Mouse (Mus musculus) liver, embryonic 14.5 days (tissue): Measurements from ENCODE around the gene Bcdin3d. TPM values are rescaled to one million over a fixed set of nuclear protein-coding genes. Genes with fewer than 3 reads are reported as not detected.

Experiments
- ATAC-seq: fragments of 200-750 bp; cut with Nextera tagmentation; 2 replicates; pipeline ENCODE4 v1.8.0; 2017; ENCODE audit warnings: moderate number of reproducible peaks, mild to moderate bottlenecking, moderate library complexity; ENCODE audit not compliant: insufficient read depth
- DNase-seq, 3 experiments: peaks; one replicate each; pipeline ENCODE4 v3.0.0-alpha.2; 2012 to 2013; ENCODE audit warnings: low read depth in 3 of 3, low spot score in 3 of 3
- H3K27ac ChIP-seq: fragments of 300-500 bp; sonication (generic); 2 replicates; pipeline ENCODE4 v1.5.1; 2014; ENCODE audit warnings: moderate library complexity, mild to moderate bottlenecking, control low read depth, inconsistent platforms
- H3K27me3 ChIP-seq: fragments of 300-500 bp; sonication (generic); 2 replicates; pipeline ENCODE4 v1.6.1; 2014; ENCODE audit warnings: mild to moderate bottlenecking, low read length, moderate library complexity; ENCODE audit not compliant: control insufficient read depth, insufficient read depth
- H3K36me3 ChIP-seq: fragments of 300-500 bp; sonication (generic); replicated peaks from 2 replicates; pipeline ENCODE4 v1.6.1; 2014; ENCODE audit warnings: low read depth; ENCODE audit not compliant: control insufficient read depth, insufficient read depth
- H3K4me1 ChIP-seq, 2 experiments: fragments of 200-500 bp in 1 of 2; fragments of 300-500 bp in 1 of 2; sonication (generic) in 1 of 2; replicated peaks; 2 replicates each; pipeline ENCODE4 v1.6.1; 2012 to 2014; ENCODE audit warnings: antibody characterized with exemption in 1 of 2, inconsistent platforms in 1 of 2, low read length in 1 of 2; ENCODE audit not compliant: control insufficient read depth in 2 of 2, insufficient read depth in 2 of 2
- H3K4me2 ChIP-seq: fragments of 300-500 bp; sonication (generic); 2 replicates; pipeline ENCODE4 v1.6.1; 2014; ENCODE audit warnings: low read depth, mild to moderate bottlenecking, control low read depth, moderate library complexity
- H3K4me3 ChIP-seq, 2 experiments: fragments of 200-500 bp in 1 of 2; fragments of 300-500 bp in 1 of 2; sonication (generic) in 1 of 2; 2 replicates each; pipeline ENCODE4 v1.5.1; 2012 to 2014; ENCODE audit warnings: low read depth in 2 of 2, low read length in 2 of 2, mild to moderate bottlenecking in 2 of 2, control low read depth in 1 of 2, inconsistent platforms in 1 of 2, moderate library complexity in 1 of 2; ENCODE audit not compliant: insufficient read depth in 1 of 2
- H3K9ac ChIP-seq: fragments of 300-500 bp; sonication (generic); replicated peaks from 2 replicates; pipeline ENCODE4 v1.6.1; 2014; ENCODE audit warnings: mild to moderate bottlenecking, control low read depth, moderate library complexity
- H3K9me3 ChIP-seq: fragments of 300-500 bp; sonication (generic); 2 replicates; pipeline ENCODE4 v1.6.1; 2016; ENCODE audit warnings: low read length, mixed read lengths; ENCODE audit not compliant: control insufficient read depth
- CTCF ChIP-seq: IDR thresholded peaks from 2 replicates; pipeline ENCODE4 v1.5.1; 2016; ENCODE audit warnings: antibody characterized with exemption, low read depth, control low read depth
- EP300 ChIP-seq: IDR thresholded peaks from 2 replicates; pipeline ENCODE4 v1.6.1; 2016; ENCODE audit warnings: antibody characterized with exemption, low read depth
- WGBS: fragments of 180-500 bp; shearing (Covaris S2); extraction: QIAGEN DNeasy Blood & Tissue Kit; methylation state at CpG from one replicate; pipeline ENCODE4 v1.1.7; 2014; ENCODE audit not compliant: insufficient replicate concordance; 5-methylcytosine and 5-hydroxymethylcytosine counted together
- polyA plus RNA-seq, 2 experiments: library from polyadenylated mRNA; depleted of rRNA in 1 of 2; stranded (reverse) in 1 of 2; unstranded in 1 of 2; fragments of >200 nt; fragmentation: Nextera tagmentation in 1 of 2; extraction: Ambion mirVana in 1 of 2; gene quantifications; 2 replicates each; pipeline versions ENCODE4 v1.2.1 to v1.2.3; 2012 to 2014

Gene Bcdin3d
- polyA plus RNA-seq, 2 experiments, result 3.3 to 5.0 TPM

DNA sequence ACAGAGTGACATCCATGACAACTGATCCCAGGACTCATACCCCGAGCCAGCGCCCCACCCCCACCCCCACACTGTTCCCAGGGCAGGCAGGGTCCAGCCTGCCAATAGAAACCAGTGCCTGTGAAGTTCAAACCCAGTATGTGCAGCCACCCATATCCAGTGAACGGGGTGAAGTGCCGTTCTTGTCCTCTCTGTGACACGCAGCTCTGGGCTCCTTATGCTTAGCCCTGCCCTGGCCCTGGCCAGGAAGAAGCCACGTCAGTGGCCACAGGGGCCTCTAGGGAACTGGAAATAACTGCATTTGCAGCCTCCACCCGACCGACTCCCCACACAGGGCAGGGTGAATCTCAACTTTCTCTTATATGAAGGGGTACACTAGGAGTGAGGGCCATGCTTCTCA, 42.6 kb downstream of the Bcdin3d start:
- DNase-seq (no peak), ATAC-seq (no peak)
- H3K9ac ChIP-seq, result no peak overlapping the region
- WGBS, result 61% methylated on average over 8 of the region's 8 CpGs
- H3K36me3 ChIP-seq, result no peaks in the 10 kb centered on the region
- H3K4me3 ChIP-seq, result no peak overlapping the region
- H3K9me3 ChIP-seq, result no peaks in the 10 kb centered on the region
- TF ChIP-seq CTCF, result no peak
- TF ChIP-seq EP300, result no peak
- no peak overlapping the region for H3K4me2 ChIP-seq
- H3K27me3 ChIP-seq, result no peaks in the 10 kb centered on the region
- no peak overlapping the region for H3K27ac ChIP-seq
- H3K4me1 ChIP-seq, result peaks cover 0 to 8% of the 10 kb centered on the region in 2 experiments; a peak in 1 of 4 replicates

DNA sequence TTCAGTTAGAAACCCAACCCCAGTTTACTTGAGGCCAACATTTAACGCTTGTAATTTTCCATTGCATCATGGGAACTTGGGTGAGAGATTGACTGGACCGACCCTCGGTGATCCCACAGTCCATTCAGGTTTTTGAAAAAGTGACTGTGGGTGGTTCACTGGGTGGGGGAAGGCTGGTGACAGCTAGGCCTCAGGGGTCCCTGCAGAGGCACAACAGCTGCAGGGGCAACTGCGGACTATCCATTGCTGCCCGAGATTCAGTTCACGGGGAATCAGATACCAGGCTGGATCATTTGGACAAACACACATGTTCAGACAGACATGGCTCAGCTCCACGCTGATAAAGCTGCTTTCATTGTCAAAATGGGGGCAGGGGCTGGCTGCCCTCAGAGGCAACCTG, 43.0 kb downstream of the Bcdin3d start:
- no peak overlapping the region for H3K4me2 ChIP-seq
- WGBS, result 65% methylated on average over 7 of the region's 7 CpGs

DNA sequence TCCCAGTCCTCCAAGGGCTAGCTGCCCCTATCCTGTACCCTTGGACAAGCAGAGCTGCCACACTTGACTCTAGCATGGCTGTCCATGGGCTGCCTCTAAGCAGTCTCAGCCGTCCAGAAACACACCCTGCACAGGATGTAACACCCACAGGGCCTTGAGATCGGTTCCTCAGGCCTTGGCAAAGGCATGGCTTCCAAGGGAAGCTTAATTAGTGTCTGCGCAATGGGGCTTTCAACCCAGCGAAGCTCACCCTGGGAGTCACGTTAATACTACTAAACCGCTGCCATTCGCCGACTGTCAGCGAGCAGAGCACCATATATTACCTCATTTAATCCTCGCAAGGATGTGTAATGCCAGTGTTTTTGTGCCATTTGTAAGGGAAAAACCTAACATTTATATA, 43.5 kb downstream of the Bcdin3d start:
- peaks cover 0 to 8% of the 10 kb centered on the region in 2 experiments; a peak in 1 of 4 replicates for H3K4me1 ChIP-seq
- H3K4me2 ChIP-seq, result no peak overlapping the region
- TF ChIP-seq CTCF (no peak), EP300 (no peak)
- no peak overlapping the region for H3K9ac ChIP-seq
- WGBS, result 84% methylated on average over 10 of the region's 10 CpGs
- no peaks in the 10 kb centered on the region for H3K27me3 ChIP-seq
- ATAC-seq, result no peak
- no peak overlapping the region for H3K27ac ChIP-seq
- DNase-seq, result no peak
- H3K36me3 ChIP-seq, result no peaks in the 10 kb centered on the region
- no peaks in the 10 kb centered on the region for H3K9me3 ChIP-seq
- H3K4me3 ChIP-seq, result no peak overlapping the region

More for the DNA sequence above, 43.0 kb downstream of the Bcdin3d start:
- no peak for TF ChIP-seq CTCF
- TF ChIP-seq EP300, result no peak
- H3K4me3 ChIP-seq, result no peak overlapping the region
- no peaks in the 10 kb centered on the region for H3K9me3 ChIP-seq
- H3K27me3 ChIP-seq, result no peaks in the 10 kb centered on the region
- no peak overlapping the region for H3K9ac ChIP-seq
- peaks cover 0 to 8% of the 10 kb centered on the region in 2 experiments; a peak in 1 of 4 replicates for H3K4me1 ChIP-seq
- no peak overlapping the region for H3K27ac ChIP-seq
- no peaks in the 10 kb centered on the region for H3K36me3 ChIP-seq
- DNase-seq (no peak), ATAC-seq (no peak)

DNA sequence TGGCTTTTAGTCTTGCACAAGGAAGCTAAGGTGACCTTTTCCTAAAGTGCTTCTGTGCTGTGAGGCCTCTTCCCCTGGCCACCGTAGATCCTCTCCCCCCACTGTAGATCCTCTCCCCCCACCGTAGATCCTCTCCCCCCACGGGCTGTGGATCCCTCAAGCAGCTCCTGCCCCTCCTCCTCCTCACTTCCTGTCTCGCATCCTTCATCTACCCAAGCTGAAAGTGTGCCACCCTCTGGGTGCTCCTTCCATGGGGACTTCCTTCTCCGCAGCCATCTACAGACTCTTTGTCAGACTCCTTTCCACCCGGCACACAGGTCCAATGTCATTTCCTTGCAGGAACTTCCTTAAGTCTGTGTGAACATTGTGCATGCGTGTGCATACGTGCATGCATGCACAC, 44.1 kb downstream of the Bcdin3d start:
- Histone ChIP-seq H3K36me3 (no peaks in the 10 kb centered on the region), H3K9ac (no peak overlapping the region), H3K9me3 (no peaks in the 10 kb centered on the region), H3K27me3 (no peaks in the 10 kb centered on the region), H3K4me1 (peaks cover 0 to 6% of the 10 kb centered on the region in 2 experiments; a peak in 1 of 4 replicates), H3K4me2 (no peak overlapping the region), H3K27ac (no peak overlapping the region), H3K4me3 (no peak overlapping the region)
- WGBS, result 66% methylated on average over 8 of the region's 8 CpGs
- TF ChIP-seq CTCF (no peak), EP300 (no peak)
- DNase-seq, result no peak
- no peak for ATAC-seq

DNA sequence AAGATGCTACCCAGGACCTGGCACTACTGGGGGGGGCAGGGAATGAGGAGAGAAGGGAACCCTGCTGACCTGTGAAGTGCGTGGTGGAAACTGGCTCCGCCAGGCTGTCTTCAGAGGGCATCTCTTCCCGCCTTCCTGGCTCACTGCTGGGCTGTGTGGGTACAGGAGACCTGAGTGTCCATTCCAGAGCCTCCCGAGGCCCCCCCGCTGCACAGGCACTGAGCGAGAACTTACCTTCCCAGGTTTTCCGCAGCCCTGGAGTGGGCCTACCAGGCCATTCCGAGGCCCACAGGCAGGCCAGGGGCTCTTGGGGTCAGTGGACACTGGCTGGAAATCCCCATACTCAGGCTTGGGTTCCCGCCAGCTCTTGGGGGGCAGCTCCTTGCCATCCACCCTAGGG, 50.6 kb downstream of the Bcdin3d start:
- ATAC-seq, result no peak
- WGBS, result 67% methylated on average over 9 of the region's 9 CpGs
- TF ChIP-seq CTCF (no peak), EP300 (no peak)
- H3K4me3 ChIP-seq, result no peak overlapping the region
- no peak for DNase-seq
- H3K4me1 ChIP-seq, result peaks cover 0 to 10% of the 10 kb centered on the region in 2 experiments; a peak in 2 of 4 replicates
- no peak overlapping the region for H3K9ac ChIP-seq
- H3K36me3 ChIP-seq, result no peaks in the 10 kb centered on the region
- H3K4me2 ChIP-seq, result no peak overlapping the region
- H3K27me3 ChIP-seq, result no peaks in the 10 kb centered on the region
- no peaks in the 10 kb centered on the region for H3K9me3 ChIP-seq
- H3K27ac ChIP-seq, result no peak overlapping the region
